14 mouse cellular contexts compared by ENCODE assay signal in genomic region chr6:53021081-53021480, GRCm38 (mm10).
"Had no signal": no experiment of that assay in that cellular context is flagged by ENCODE, and none has a peak within 500 bp of the region (broad histone marks: within the 10 kb centered on the region; RNA-seq: fewer than 3 reads in every experiment).

No protein-coding gene starts in this region.

- H3K4me3 ChIP-seq: liver, embryonic 15.5 days; megakaryocyte, embryonic 14.5 days; midbrain, embryonic 15.5 days; neural tube, embryonic 12.5 days had no signal

- H3K9me3 ChIP-seq: liver, embryonic 15.5 days; megakaryocyte, embryonic 14.5 days; midbrain, embryonic 15.5 days; neural tube, embryonic 12.5 days had no signal

- DNase-seq: kidney, adult 9 months; kidney, postnatal 36 days; lung, adult 2 months; lung, postnatal 14 days; thymus, adult 18-20 months; thymus, postnatal 14 days had no signal

- ATAC-seq: midbrain, embryonic 15.5 days had no signal

- H3K27ac ChIP-seq: kidney, postnatal 0 days; liver, embryonic 15.5 days; macrophage; midbrain, embryonic 15.5 days; neural tube, embryonic 12.5 days had no signal

- H3K4me1 ChIP-seq: liver, embryonic 15.5 days; midbrain, embryonic 15.5 days; neural tube, embryonic 12.5 days had no signal

- H3K36me3 ChIP-seq: liver, embryonic 15.5 days; midbrain, embryonic 15.5 days; neural tube, embryonic 12.5 days had no signal

- H3K4me2 ChIP-seq: liver, embryonic 11.5 days; liver, embryonic 15.5 days; midbrain, embryonic 11.5 days; midbrain, embryonic 15.5 days; neural tube, embryonic 12.5 days had no signal

- H3K27me3 ChIP-seq: liver, embryonic 15.5 days; midbrain, embryonic 15.5 days; neural tube, embryonic 12.5 days had no signal

- H3K9ac ChIP-seq: liver, embryonic 15.5 days; midbrain, embryonic 15.5 days; neural tube, embryonic 12.5 days had no signal
